Mouse (Mus musculus): ENCODE measurements around the gene Fam3c. TPM values are rescaled to one million over a fixed set of nuclear protein-coding genes. Genes with fewer than 3 reads are reported as not detected.
"Not testable (repeated sequence)": the region's sequence is repeated elsewhere in the genome, so short reads cannot be mapped to it uniquely, and the experiment has no call there.

The Fam3c gene
- total RNA-seq, 1 experiment from 2014 or later, result 74.1 TPM

DNA sequence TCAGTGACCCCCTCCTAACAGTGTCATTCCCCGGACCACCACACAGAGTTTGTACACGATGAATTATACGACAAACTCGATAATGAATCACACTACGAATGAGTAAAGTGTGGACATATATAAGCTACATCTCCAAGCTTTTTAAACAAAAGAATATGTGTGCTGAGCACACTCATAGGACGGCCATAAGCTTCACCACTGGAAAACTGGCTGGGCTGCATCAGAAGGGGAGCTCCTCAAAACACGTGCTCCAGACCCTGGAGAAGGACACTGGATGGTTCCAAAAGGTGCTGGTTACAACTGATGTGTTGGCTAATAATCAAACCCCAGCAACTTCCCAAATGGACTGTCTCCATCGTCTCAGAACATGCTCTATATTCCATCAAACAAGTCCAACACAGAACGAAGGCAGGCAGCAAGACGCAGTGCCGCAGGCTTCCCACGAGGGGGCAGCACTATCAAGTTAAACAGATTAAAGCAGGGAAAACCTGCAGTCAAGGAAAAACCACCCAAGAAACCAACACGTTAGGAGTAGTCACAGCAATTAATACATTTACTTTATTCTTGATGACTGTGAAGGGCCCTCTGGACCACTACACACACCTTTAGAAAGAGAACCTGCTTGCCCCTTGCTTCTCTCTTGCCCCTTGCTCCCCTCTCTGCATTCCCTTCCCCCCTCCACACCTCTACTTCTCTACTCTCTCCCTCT is 30.5 kb downstream of the Fam3c start:
- ATAC-seq (ENCODE audit: extremely low read depth, insufficient number of reproducible peaks, low FRiP score, poor library complexity, severe bottlenecking), result peak; percentile 80

DNA sequence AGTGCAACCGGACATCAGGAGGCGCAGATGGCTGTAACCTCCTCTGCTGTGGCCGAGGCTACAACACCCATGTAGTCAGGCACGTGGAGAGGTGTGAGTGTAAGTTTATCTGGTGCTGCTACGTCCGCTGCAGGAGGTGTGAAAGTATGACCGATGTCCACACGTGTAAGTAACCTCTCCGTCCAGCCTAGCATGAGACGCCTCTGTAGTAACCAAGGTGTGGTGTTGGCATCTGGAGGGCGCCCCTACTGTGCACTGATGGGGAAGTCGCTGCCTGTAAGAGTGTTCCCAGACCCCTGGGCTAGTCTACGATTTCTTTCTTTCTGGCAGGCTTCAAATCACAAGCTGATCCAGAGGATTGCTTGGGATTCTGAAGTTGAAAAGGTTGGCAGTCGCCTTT is 58.0 kb downstream of the Fam3c start:
- no peak for ATAC-seq (ENCODE audit: extremely low read depth, insufficient number of reproducible peaks, low FRiP score, poor library complexity, severe bottlenecking)

DNA sequence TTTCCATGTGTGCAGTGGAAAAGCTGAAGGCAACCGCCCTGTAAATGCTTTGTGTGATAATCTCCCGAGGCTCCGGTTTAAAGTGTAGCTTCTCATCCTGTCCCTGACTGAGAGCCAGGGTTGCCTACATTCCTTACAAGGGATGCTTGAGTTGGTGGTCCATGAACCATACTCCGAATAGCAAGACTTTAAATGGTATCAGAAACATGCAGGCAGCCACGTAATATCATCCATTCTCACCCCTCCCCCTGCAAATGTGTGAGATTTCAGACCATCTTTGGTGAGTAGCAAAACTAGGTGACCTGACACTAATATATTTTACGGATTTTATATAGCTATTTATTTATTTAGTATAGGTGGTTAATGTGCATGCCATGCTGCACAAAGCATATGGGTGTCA is 59.0 kb downstream of the Fam3c start:
- no peak for ATAC-seq (ENCODE audit: extremely low read depth, insufficient number of reproducible peaks, low FRiP score, poor library complexity, severe bottlenecking)

DNA sequence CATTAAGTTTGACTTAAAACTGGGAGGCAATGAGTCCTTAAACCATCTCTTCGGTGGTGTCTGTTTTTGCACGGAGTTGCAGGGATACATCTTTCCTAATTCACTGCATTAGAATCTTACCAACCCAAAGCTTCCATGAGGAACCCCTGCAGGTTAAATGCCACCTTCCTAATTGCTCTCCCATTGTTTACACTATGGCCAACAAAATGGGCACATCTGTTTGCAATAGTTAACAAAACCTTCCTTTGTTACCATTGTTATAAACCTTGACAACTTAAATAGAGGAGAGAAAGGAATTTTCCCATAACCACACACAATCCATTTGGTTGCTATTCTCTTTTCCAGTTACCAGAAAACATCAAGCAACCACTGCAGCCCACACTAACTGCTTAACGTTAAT is 62.1 kb downstream of the Fam3c start:
- ATAC-seq (ENCODE audit: extremely low read depth, insufficient number of reproducible peaks, low FRiP score, poor library complexity, severe bottlenecking), result no peak

DNA sequence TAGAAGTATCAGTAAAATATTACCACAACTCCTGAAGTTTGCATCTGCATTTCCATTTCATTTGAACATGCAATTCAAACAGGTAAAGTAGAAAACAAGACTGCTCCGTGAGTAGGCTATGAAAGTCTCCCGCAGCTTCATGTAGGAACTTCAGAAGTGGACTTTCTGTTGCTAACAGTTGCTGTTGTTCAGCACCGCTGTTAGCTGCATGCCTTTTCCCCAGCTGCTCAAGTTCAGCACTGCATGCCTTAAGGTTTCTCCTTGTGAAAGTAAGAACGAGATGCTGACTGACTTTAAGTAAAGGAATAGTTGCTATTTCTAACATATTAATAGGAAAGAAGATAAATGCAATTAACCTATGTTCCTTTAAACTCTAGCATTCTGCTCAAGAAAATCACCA is 64.0 kb downstream of the Fam3c start:
- no peak for ATAC-seq (ENCODE audit: extremely low read depth, insufficient number of reproducible peaks, low FRiP score, poor library complexity, severe bottlenecking)

DNA sequence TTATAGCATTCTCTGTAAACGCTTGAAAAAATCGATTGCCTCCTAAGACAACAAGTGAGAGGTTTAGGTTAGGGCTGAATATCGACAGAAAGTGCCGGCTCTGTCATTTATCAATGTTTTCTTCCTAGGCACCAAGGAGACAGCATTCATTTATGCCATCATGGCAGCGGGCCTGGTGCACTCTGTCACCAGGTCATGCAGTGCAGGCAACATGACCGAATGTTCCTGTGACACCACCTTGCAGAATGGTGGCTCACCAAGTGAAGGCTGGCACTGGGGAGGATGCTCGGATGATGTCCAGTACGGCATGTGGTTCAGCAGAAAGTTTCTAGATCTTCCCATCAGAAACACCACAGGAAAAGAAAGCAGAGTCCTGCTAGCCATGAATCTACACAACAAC is 65.3 kb downstream of the Fam3c start:
- no peak for ATAC-seq (ENCODE audit: extremely low read depth, insufficient number of reproducible peaks, low FRiP score, poor library complexity, severe bottlenecking)

DNA sequence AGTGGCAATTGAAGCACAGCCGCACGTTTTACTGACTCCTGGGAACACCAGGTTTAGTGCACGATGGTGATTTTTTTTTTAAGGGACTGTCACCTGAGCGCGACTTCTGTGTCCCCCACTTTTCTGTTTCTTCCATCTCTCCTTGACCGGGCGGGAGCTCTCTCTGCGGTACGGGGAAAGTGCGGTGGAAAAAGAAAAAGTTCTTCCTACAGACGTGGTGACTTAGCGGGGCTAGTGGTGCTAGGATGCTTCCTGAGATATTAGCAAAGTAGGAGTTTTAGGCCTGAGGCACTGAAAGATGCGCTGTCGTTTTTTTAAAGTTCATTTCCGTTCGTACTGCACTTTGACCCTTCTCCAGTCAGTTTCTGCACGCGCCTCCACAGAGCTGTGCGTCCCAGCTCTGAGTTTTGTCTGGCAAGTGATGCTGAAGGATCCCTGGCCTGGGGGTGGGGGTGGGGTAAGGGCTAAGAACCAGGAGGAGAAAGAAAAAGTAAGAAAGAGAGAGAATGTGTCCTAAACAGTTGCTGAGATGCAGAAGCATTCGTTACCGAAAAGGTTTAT is 66.5 kb downstream of the Fam3c start:
- ATAC-seq (ENCODE audit: extremely low read depth, insufficient number of reproducible peaks, low FRiP score, poor library complexity, severe bottlenecking), result no peak

DNA sequence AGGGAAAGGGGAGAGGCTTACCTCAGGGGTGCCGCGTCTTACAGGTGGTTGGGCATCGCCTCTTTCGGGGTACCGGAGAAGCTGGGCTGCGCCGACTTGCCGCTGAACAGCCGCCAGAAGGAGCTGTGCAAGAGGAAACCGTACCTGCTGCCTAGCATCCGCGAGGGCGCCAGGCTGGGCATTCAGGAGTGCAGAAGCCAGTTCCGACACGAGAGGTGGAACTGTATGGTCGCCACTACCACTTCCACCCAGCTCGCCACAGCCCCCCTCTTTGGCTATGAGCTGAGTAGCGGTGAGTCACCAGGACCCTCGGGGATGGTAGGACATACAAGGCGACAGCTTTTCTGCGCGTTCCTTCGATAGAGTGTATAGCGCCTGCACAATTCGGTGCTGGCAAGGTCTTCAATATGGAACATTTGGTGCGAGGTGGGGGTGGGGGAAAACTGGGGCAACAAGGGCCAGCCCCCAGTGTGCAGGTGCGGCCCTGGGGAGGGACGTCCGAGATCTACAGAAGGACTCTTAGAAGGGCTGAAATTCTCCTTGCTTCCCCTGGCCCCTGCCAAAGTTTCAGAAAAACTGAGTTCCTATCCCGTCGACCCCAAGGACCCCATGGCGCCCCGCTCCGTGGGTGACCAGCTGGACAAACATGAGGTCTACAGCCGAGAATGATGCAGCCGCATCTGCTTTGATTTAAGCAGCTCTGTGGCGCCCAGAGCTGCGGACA is 67.1 kb downstream of the Fam3c start:
- ATAC-seq (ENCODE audit: extremely low read depth, insufficient number of reproducible peaks, low FRiP score, poor library complexity, severe bottlenecking), result 0 out of 2 replicates have a peak, but pooled peaks have one; percentile 19

DNA sequence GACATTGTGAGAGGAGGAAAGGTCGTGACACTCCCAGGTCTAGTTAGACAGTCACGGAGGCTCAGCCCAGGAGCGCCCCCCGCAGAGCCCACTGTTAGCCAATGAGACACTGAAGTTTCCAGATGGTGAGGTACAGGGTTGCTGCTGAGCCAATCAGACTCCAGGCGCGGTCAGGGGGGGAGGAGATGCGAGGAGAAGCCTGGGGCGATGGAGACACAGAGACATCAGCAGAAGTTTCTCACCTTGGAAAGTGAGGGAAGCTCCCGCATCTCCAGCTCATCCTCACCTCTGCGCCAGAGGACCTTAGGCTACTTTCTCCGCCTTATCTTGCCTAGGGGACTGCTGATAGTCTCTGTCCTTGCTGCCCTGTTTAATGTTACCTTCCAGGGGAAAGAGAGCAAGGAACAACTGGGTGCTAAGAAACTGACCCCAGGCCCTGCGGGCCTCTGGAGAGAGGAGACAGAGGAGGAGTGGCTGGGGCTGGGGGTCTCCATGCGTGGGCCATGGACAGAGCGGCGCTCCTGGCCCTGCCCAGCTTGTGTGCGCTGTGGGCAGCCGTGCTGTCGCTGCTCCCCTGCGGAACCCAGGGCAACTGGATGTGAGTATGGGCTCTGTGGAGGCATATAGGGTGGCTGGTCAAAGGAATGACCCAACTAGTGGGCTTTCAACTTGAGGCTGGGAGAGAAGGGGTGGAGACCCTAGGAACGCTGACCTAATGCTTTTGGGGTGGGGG is 67.9 kb downstream of the Fam3c start, which contains the start of gene Wnt16:
Wnt16 (plus strand) TSS at position 224 of the 733 bp plus-strand sequence.
- peak; percentile 16; the same call in 1 of the 2 replicates for ATAC-seq (ENCODE audit: extremely low read depth, insufficient number of reproducible peaks, low FRiP score, poor library complexity, severe bottlenecking)

DNA sequence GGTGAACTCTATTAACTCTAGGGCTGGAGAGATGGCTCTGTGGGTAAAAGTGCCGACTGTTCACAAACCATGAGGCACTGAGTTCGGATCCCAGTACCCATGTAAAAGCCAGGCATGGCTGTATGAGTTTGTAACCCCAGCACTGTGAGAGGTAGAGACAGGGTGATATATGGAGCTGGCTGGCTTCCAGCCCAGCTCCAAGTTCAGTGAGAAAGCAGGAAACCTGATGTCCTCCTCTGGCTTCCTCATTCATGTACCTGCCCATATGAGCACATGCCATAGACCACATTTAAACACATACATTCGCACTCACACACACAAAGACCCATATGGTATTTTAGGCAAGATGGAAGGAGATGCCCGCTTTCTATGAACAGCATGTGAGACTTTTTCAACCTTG is 73.6 kb downstream of the Fam3c start:
- no peak for ATAC-seq (ENCODE audit: extremely low read depth, insufficient number of reproducible peaks, low FRiP score, poor library complexity, severe bottlenecking)

DNA sequence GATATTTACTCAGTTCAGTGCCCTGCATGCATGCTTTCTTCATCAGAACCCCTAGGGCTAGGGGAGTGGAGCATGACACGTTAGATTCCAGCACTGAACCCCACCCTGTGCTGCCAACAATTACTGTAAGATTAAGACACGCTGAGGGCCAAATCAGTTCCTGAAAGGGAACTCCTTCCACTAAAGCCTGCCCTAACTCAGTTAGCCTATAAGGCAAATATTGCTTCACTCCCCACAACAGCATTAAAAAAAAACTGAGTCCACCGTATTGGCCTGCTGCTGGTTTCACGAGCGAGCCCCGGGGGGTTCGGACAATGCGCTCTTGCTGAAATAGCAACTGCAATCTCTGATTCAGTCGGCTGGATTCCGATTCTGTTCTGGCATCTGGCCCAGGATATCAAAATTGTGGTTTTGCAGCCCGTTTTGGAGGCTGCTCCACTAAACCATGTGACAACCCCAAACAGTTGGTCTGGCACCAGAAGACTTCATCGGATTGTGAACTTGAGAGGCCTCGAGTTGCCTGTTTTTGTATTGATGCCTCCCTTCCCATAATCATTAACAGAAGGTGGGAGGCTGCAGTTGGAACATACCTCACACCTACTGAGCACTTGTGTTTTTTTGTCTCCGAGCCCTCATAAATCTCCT is 75.7 kb downstream of the Fam3c start:
- no peak for ATAC-seq (ENCODE audit: extremely low read depth, insufficient number of reproducible peaks, low FRiP score, poor library complexity, severe bottlenecking)

DNA sequence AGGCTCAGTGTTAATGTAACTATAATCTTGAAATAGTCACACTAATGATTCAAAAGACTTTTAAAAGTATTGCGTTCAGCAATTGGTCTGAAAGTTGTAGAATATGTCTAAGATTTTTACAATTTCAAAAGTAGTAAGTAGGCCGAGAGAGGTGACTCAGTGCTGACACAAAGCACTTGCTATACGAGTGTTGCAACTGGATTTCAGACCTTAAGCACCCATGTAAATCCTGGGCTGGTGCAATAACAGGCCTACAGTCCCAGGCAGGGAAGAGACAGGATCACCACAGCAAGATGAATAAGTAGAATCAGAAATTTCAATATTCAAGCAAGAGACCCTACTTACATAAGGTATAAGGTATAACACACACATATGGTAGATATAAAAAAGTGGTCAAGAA is 78.1 kb downstream of the Fam3c start:
- ATAC-seq (ENCODE audit: extremely low read depth, insufficient number of reproducible peaks, low FRiP score, poor library complexity, severe bottlenecking), result no peak

DNA sequence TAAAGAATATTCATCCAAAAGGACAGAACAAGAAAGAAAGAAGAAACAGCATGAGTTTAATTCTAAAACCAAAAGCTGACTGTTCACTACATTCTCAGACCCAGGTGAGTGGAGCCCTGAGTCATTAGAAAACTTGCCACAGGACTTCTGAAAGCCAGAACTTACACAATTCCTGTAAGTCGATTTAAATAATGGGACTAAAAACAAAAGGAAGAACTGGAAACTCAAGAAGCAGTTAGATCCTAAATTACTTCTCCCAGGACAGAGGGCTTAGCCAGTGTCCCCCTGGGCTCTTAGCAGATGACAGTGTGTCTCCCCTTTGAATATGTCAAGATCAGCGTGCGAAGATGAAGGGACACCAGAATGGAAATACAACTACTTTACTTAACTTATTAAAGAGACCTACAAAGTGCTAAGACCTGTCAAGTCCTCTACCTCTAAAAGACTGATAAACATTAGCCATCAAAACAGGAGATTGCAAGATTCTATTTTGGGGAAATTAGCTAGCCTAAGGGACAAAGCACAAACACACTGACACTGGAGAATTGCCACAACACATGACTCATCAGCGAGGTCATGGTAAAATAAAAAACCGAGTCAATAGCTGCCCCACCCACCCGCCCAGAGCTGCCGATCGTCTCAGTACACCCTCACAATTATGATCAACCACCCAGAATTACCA is 86.1 kb downstream of the Fam3c start:
- no peak for ATAC-seq (ENCODE audit: extremely low read depth, insufficient number of reproducible peaks, low FRiP score, poor library complexity, severe bottlenecking)

DNA sequence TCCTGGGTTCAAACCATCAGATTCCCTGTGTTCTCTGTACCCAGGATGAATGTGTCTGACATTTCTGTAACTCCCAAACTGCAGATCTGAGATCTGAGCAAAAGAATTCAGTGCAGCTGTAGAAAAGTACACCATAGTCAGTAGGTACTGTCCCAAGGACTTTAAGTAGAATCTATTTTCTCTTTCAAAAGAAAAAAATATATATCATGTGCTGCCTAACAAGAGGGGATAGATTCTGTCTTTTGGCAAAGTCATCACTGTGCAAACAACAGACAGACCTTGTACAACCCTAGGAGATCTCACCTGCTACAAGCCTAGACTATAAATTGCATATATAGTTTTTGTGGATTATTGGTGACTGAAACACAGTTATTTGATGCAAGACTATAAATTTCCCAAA is 87.4 kb downstream of the Fam3c start:
- ATAC-seq (ENCODE audit: extremely low read depth, insufficient number of reproducible peaks, low FRiP score, poor library complexity, severe bottlenecking), result no peak

DNA sequence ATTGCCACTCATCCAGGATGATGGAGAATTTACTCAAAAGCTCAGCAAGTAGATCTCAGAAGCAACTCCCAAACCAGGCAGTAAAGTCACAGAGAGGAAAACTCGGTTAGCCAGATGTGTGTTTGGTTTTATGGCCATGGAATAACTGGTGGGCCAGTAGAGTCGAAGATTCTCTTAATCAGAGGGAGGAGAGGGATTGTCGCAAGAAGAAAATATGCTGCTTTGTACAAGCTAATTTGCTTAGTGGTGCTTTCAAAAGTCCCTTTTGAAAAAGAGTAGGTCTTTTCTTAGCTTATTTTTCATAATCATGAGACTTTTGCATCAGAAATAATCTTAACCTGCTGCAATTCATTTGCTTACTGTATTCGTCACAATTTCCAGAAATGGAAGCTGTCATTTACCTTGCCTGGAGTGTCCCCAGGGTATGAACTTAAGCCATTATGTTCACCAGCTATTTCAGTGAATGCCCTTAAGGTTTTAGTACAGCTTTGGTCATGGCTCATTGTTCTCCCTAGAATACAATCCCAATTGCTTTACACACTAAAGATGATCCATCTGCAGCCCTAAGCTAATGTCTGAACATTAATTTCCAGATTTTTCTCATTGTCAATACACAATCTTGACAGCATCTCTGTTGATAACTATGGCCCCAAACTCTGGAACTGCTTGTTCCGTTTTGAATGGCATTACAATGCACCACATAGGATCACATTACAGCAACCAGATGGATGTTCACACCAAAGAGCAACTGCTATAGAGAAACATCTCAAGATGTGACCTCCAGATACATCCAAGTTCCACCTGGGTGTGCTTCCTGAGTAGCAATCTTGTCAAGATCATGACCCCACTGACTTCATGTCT is 88.0 kb downstream of the Fam3c start:
- no peak for ATAC-seq (ENCODE audit: extremely low read depth, insufficient number of reproducible peaks, low FRiP score, poor library complexity, severe bottlenecking)

DNA sequence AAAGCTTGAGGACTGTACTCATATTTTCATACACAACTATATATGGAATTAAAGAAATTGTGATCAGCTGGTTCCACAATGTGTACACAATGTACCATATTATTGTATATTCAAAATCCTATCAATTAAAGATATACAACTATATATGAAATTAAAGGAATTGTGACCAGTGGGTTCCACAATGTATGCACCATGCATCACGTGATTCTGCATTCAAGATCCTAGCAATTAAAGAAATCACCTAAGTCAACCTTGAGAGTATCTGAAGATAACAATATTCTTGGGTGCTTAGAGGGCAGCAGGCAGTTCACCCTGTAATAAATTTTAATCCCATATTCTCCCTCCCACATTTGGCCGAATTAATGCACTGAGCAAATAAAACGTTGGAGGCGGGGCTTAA is 90.0 kb downstream of the Fam3c start:
- ATAC-seq (ENCODE audit: extremely low read depth, insufficient number of reproducible peaks, low FRiP score, poor library complexity, severe bottlenecking), result no peak

DNA sequence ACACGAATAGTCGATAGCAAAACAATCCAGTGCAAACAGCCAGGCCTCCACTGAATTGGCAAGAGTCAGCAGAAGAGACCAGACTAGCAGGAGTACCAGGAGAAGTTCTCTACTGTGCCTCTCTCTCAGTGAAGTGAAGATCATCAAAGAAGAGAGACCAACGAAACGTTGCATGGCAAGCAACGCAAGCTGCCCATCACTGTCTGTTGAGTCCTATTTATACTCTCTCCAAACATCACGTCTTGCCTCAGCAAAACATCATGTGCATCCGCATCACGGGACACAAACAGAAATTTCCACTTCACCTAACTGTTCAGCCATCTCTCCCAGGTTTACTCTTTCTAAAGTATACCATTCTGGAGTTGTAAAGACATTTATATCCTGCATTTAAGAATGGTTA is 91.9 kb downstream of the Fam3c start:
- not testable (repeated sequence) for ATAC-seq (ENCODE audit: extremely low read depth, insufficient number of reproducible peaks, low FRiP score, poor library complexity, severe bottlenecking)

DNA sequence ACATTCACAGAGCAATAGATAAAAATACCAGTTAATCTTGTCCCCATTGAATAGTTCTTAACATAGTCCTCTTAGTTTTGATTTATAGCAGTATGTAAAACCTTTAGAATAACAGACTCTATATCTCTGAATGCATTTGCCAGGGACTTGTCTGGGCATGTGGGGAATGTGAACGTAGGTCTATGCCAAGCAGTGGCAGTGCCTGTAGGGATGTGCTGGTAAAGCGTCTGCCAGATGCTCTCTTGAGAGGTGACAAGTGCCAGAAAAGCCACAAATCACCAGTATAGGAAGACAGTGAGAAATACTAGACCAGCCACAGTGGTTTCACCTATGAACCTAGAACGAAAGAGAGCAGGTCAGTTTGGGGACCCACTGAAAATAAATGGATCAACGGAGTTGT is 93.5 kb downstream of the Fam3c start:
- ATAC-seq (ENCODE audit: extremely low read depth, insufficient number of reproducible peaks, low FRiP score, poor library complexity, severe bottlenecking), result no peak

Measured in neutrophil, adult 5-6 weeks (primary cell).